Mouse (Mus musculus) erythroid progenitor cell, adult 5-6 weeks (primary cell): ENCODE measurements around the gene Tubgcp2. TPM values are rescaled to one million over a fixed set of nuclear protein-coding genes. Genes with fewer than 3 reads are reported as not detected.

ENCODE experiments used
- ATAC-seq: replicated peaks from 2 replicates; pipeline ENCODE4 v1.8.0; 2016; ENCODE audit warnings: moderate number of reproducible peaks, mild to moderate bottlenecking, moderate TSS enrichment, inconsistent platforms; ENCODE audit not compliant: poor library complexity, low FRiP score, severe bottlenecking
- total RNA-seq, 2 experiments: library from RNA; stranded (forward) in 1 of 2; stranded (reverse) in 1 of 2; fragments of 150-400 nt in 1 of 2; fragments of 186-747, 209-891 nt in 1 of 2; gene quantifications; 2 replicates each; pipeline versions ENCODE4 v1.2.3 to v1.2.4; 2015 to 2017; ENCODE audit warnings: low replicate concordance in 2 of 2

The Tubgcp2 gene
- total RNA-seq, 2 experiments from 2014 or later = 18.0 to 26.9 TPM

- no peak for ATAC-seq
These were observed 48.2 kb downstream of the Tubgcp2 start for GRCm38 (mm10) chr7:139988272-139988671.

DNA sequence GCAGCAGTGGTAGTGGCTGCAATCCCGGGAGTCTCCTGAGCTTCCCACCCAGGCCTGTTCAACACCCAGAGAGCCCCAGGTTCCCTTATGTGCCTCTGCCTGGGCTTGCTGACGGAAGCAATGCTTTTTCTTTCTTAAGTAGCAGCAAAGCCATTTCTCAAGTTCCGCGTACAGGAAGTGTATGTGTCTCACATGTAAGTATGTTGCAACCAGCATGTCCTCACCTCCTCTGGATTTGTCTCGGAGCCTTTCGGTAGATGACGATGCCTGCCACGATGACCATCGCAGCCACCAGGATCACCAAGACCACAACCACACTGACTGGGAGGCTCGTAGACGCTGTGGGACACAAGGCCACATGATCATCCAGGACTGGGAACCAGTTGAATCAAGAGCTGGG lies 52.0 kb downstream of the Tubgcp2 start:
- no peak for ATAC-seq

DNA sequence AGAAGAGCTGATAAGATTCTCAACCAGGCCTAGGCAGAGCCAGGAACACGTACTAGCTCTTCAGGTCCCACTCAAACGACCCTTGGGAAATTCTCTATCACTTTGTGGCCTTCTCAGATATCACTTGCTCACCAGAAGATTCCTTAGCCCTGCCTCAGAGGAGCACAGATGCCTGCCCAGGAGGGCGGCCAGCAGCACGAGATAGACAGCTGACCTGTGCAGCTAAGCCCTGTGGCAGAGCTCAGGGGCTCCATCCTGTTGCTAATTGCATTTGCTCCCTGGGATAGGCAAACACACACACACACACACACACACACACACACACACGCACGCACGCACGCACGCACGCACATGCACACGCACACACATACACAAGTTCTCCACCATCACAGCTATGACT lies 54.4 kb downstream of the Tubgcp2 start:
- no peak for ATAC-seq

- no peak for ATAC-seq
These were observed 55.7 kb downstream of the Tubgcp2 start for GRCm38 (mm10) chr7:139980778-139981177.

- no peak for ATAC-seq
These were observed 57.3 kb downstream of the Tubgcp2 start for GRCm38 (mm10) chr7:139979011-139979719.

DNA sequence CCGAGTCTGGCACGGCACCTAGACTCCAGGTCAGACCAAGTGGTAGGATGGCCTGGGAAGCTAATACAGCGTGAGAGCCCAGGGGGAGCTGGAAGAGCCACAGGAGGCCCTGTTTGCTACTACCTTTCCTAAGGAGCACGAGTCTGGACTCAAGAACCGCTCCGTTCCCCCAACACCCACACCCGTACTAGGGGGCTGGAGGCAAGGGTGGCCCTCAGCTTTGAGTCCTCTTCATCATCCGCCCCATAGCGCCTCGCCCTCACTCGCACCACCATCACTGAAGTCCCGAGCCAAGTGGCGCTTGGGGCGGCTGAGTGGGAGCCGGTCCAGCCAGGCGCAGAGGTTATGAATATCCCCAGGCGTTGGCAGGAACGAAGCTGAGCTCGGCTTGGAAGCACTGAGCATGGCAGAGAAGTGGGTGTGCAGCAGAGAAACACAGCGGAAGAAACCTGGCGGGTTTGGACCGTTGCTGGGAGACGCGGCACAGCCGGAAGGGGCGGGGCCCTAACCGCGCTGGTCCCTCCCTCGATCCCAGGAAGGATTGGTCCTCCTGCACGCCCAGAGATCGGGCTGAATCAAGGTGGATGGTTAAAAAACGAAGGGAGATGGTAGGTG lies 58.1 kb downstream of the Tubgcp2 start, which contains the start of gene 6430531B16Rik:
Gene 6430531B16Rik (minus strand): TSS at position 478 of the 615 bp plus-strand sequence.
- peak; percentile 68 for ATAC-seq

- no peak for ATAC-seq
These were observed 61.0 kb downstream of the Tubgcp2 start for GRCm38 (mm10) chr7:139975471-139975870.

DNA sequence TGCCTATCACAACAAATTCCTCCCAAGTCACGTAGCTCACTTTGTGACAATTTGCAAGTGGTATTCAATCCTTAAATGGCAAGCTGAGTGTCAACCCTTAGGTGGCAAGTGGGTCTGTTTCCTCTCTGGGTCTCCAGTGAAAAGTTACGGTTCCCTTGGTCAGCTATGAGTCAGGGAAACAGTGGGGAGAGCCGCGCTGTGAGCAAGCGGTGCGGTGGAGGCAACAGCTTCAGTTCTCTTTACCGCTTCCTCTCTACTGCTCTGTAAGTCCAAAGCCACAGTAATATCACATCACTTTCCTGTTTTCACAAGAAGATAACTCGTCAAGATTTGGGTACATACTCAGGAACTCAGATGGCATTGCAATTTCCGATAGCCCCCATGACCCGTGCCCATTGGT lies 62.2 kb downstream of the Tubgcp2 start:
- ATAC-seq = no peak

DNA sequence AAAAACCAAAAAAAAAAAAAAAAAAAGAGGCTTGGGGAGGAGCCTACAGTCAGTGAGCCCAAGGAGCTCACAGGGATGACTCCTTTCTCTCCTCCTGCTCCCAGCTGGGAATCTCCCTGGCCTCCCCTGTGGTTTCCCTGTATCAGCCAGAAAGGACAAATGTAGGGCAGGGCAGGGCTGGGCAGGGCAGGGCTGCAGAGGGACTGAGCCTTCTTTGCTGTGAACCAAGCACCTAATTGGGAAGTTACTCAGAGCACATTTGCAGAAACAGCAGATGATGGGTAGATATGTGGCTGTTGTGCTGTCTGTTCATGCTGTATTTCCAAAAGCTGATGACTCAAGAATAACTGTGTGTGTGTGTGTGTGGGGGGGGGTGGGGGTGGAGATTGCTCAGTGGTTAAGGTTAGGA lies 63.5 kb downstream of the Tubgcp2 start:
- no peak for ATAC-seq

- ATAC-seq = no peak
These were observed 65.0 kb downstream of the Tubgcp2 start for GRCm38 (mm10) chr7:139971436-139971835.

DNA sequence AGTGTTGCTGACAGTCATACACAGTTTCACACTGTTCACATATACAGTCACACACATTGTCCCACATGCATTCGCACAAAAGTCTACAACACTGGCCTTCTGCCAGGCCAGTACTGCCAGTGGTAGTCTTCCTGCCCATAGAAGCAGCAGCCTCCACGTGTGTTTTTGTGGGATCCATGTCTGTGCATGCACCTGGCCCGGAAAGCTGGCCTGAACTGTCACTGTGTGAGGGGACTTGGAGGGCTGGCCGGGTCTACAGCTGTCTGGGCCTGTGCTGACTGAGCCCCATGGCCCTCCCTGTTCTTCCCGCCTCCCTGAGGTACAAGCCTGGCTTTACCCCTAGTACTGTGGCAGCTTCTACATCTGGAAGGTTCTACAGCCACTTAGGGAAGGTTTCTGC lies 65.5 kb downstream of the Tubgcp2 start:
- no peak for ATAC-seq

GRCm38 (mm10) chr7:139970216-139970919 lies 66.1 kb downstream of the Tubgcp2 start:
- no peak for ATAC-seq

DNA sequence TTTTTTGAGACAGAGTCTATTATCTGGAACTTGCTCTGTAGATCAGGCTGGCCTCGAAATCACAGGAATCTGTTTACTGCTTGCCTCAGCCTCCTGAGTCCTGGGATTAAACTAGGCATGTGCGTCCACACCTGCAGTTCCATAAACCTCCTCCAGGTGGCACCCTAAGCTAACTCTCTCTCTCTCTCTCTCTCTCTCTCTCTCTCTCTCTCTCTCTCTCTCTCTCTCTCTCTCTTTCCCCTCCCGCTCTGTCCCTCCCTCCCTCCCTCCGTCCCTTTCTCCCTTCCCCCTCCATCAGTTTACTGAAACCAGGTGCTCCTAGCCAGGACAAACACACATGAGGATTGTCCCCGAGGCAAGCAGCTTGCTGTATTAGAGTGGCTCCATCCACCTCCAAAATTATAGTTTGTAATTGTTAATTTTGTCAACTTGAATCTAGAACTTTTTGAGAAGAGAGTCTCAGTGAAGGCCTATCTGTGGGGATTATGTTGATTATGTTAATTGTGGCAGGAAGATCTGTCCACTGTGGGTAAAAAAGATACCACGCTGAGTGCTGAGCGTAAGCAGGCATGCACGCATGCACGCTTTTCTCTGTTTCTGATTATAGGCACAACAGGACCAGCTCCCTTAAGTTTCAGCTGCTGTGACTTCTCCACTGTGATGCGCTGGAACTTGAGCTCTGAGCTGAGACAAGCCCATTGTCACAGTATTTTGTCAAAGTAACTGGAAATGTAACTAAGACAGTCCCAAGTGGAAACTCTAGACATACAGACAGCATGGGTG lies 66.9 kb downstream of the Tubgcp2 start:
- ATAC-seq = no peak

- ATAC-seq = no peak
These were observed 68.0 kb downstream of the Tubgcp2 start for GRCm38 (mm10) chr7:139968428-139968827.

DNA sequence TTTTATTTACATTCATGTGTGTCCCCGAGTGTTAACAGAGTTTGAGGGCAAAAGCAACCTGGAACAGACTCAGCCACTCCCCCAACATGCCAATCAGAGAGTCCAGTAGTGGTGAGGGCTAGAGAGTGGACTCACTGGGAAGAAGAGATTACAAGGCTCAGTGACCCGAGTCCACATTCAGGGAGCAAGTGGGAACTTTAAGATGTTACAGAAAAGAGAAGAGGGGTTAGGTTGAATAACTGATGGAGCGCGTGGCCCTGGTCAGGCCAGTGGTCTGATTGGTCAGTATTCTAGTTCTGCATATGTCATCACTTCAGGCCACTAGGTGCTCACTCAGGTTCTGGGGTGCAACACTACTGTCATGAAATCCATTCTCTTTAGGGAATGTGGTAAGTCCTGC lies 69.3 kb downstream of the Tubgcp2 start:
- ATAC-seq = no peak

DNA sequence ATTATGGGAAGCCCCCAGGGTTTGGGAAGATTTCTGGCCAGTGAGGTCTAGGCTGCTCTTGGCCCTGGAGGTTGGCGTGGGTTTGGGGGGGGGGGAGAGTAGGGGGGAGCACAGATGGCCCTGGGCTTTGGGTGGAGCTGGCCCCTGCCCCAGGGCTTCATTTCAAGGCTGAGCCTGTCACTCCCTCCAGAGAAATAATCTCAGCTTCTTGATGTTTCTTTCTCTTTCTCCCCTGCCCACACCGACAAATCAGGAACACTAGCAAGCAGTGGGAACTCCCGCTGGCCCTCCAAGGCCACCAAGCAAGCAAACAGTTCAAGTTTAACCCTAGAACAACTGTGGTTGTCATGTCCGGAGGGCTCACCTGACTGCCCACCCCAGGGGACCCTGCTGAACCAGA lies 72.7 kb downstream of the Tubgcp2 start:
- no peak for ATAC-seq

- ATAC-seq = no peak
These were observed 75.3 kb downstream of the Tubgcp2 start for GRCm38 (mm10) chr7:139961141-139961540.

- ATAC-seq = no peak
These were observed 78.5 kb downstream of the Tubgcp2 start for GRCm38 (mm10) chr7:139957958-139958357.

DNA sequence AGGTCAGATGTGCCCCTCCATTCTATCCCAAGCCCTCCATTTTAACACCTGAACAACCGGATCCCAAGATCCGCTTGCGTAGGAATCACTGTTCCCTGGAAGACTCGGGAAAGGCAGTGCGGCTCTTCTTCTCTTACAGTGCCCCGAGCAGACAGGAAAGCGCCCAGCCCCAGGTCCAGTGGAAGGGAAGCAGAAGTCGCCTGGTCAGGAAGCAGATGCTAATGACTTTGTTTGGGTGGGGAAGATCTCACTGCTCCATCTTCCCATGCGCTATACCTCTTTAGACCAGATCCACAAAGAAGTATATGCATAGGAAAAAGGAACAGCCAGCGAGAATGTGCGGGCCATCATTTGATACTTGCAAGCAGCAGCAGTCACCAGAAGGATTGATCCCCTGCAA lies 79.0 kb downstream of the Tubgcp2 start:
- ATAC-seq = no peak

GRCm38 (mm10) chr7:139956658-139957057 lies 79.8 kb downstream of the Tubgcp2 start:
- no peak for ATAC-seq
